Mouse (Mus musculus) inflammation-experienced regulatory T-cells, adult 16 weeks (primary cell): Measurements from ENCODE around the gene Def6. TPM values are rescaled to one million over a fixed set of nuclear protein-coding genes. Genes with fewer than 3 reads are reported as not detected.

Experiments
- polyA plus RNA-seq: library from polyadenylated mRNA; unstranded; fragments of 100-300 nt; shearing (Covaris generic); gene quantifications from one replicate; pipeline ENCODE4 v1.2.1, GENCODE M21; 2017

The Def6 gene
- polyA plus RNA-seq, result 218 TPM

GRCm38 (mm10) chr17:28207591-28208313 is at the start of gene Def6:
Gene Def6 (plus strand): TSS chr17:28207778.

GRCm38 (mm10) chr17:28176775-28177539 is 30.6 kb upstream of the Def6 start, which contains the start of gene Zfp523:
Gene Zfp523 (plus strand): TSS chr17:28177129.

GRCm38 (mm10) chr17:28232475-28233060 is 25.0 kb downstream of the Def6 start, which contains the start of gene Ppard:
Gene Ppard (plus strand): TSS chr17:28232700.

Other genes with a start within 250 kb of the Def6 start
- gene Tcp11, start 127.1 kb upstream of the Def6 start, polyA plus RNA-seq, result 1.1 TPM
- gene Scube3, start 65.6 kb upstream of the Def6 start, polyA plus RNA-seq, result not detected
- 6.1 TPM for gene Zfp523, start 30.6 kb upstream of the Def6 start, polyA plus RNA-seq
- gene Ppard, start 24.9 kb downstream of the Def6 start, polyA plus RNA-seq, result 2.1 TPM
- gene Fance, start 105.7 kb downstream of the Def6 start, polyA plus RNA-seq, result 9.0 TPM
- gene Rpl10a, start 120.7 kb downstream of the Def6 start, polyA plus RNA-seq, result 322 TPM
- 0.18 TPM for gene Tead3, start 143.0 kb downstream of the Def6 start, polyA plus RNA-seq
- not detected for gene Tulp1, start 157.4 kb downstream of the Def6 start, polyA plus RNA-seq